ENCODE assay signal across 9 mouse cellular contexts in genomic region chr11:98942923-98943641, GRCm38 (mm10). TPM values are rescaled to one million over a fixed set of nuclear protein-coding genes. Genes with fewer than 3 reads are reported as not detected.
A peak's percentile ranks its signal among the peaks of the same experiment; 100 is the strongest.
DNase-seq lines count a peak whose midpoint lies in the region; ATAC-seq and TF ChIP-seq lines count a peak whose summit lies in the region.
"Had no signal": no experiment of that assay in that cellular context is flagged by ENCODE, and none has a peak within 500 bp of the region (broad histone marks: within the 10 kb centered on the region; RNA-seq: fewer than 3 reads in every experiment).

No protein-coding gene starts in this region.

- TF ChIP-seq CTCF in E14TG2a.4 (conservative IDR thresholded peaks at IDR 0.05; ENCODE audit: low read length), result no peak

- WGBS in forebrain, embryonic 10.5 days, result 80% methylated on average over 8 of the region's 8 CpGs
- WGBS in hindbrain, embryonic 10.5 days, result 84% methylated on average over 8 of the region's 8 CpGs
- 79% methylated on average over 8 of the region's 8 CpGs for WGBS in limb, embryonic 12.5 days
- 67% methylated on average over 8 of the region's 8 CpGs for WGBS in midbrain, embryonic 15.5 days

- ATAC-seq in limb, embryonic 12.5 days (ENCODE audit: insufficient number of reproducible peaks, insufficient read depth, low FRiP score, low TSS enrichment, low read depth), result no peak
- ATAC-seq in midbrain, embryonic 15.5 days (replicated peaks), result no peak

- DNase-seq in 3T3-L1 (ENCODE audit: low read depth, low spot score), result peak; percentile 89
- no peak for DNase-seq in forebrain, embryonic 10.5 days (ENCODE audit: extremely low spot score, low spot score)
- DNase-seq in hindbrain, embryonic 10.5 days (ENCODE audit: low spot score), result peak; percentile 12
- DNase-seq in frontal cortex, postnatal 36 days (ENCODE audit: low spot score in 2 of 2), result no peak
- DNase-seq in urinary bladder, postnatal 36 days (ENCODE audit: low spot score in 2 of 2), result no peak

- no peaks in the 10 kb centered on the region; the same call in 1 of the 2 replicates for H3K27me3 ChIP-seq in E14TG2a.4 (ENCODE audit: insufficient read depth, low read length)
- peaks cover 22% of the 10 kb centered on the region for H3K27me3 ChIP-seq in forebrain, embryonic 10.5 days (ENCODE audit: poor library complexity, severe bottlenecking)
- H3K27me3 ChIP-seq in hindbrain, embryonic 10.5 days (ENCODE audit: insufficient read depth, poor library complexity, severe bottlenecking), result peaks cover 17% of the 10 kb centered on the region
- no peaks in the 10 kb centered on the region for H3K27me3 ChIP-seq in limb, embryonic 12.5 days
- H3K27me3 ChIP-seq in midbrain, embryonic 15.5 days (replicated peaks), result peaks cover 2% of the 10 kb centered on the region; the same call in 1 of the 2 replicates

- peaks cover 36% of the 10 kb centered on the region for H3K36me3 ChIP-seq in E14TG2a.4 (ENCODE audit: insufficient read depth, low read length)
- H3K36me3 ChIP-seq in forebrain, embryonic 10.5 days (replicated peaks), result 0 out of 2 replicates have a peak, but pooled peaks cover 3% of the 10 kb centered on the region
- no peaks in the 10 kb centered on the region for H3K36me3 ChIP-seq in hindbrain, embryonic 10.5 days
- H3K36me3 ChIP-seq in limb, embryonic 12.5 days, result peaks cover 17% of the 10 kb centered on the region
- H3K36me3 ChIP-seq in midbrain, embryonic 15.5 days (replicated peaks), result no peaks in the 10 kb centered on the region

- peak overlapping the region; percentile 98 for H3K4me3 ChIP-seq in E14TG2a.4 (replicated peaks; ENCODE audit: low read length)
- H3K4me3 ChIP-seq in forebrain, embryonic 10.5 days, result peak overlapping the region; percentile 82
- peak overlapping the region; percentile 80 for H3K4me3 ChIP-seq in hindbrain, embryonic 10.5 days
- 0 out of 2 replicates have a peak overlapping the region, but pooled peaks have one; percentile 75 for H3K4me3 ChIP-seq in limb, embryonic 12.5 days (replicated peaks)
- no peak overlapping the region for H3K4me3 ChIP-seq in midbrain, embryonic 15.5 days

- H3K4me1 ChIP-seq in E14TG2a.4 (replicated peaks; ENCODE audit: low read depth, low read length), result peaks cover 89% of the 10 kb centered on the region
- peaks cover 86% of the 10 kb centered on the region for H3K4me1 ChIP-seq in forebrain, embryonic 10.5 days
- H3K4me1 ChIP-seq in hindbrain, embryonic 10.5 days (replicated peaks), result peaks cover 90% of the 10 kb centered on the region
- H3K4me1 ChIP-seq in limb, embryonic 12.5 days (replicated peaks), result peaks cover 91% of the 10 kb centered on the region
- H3K4me1 ChIP-seq in midbrain, embryonic 15.5 days, result peaks cover 64% of the 10 kb centered on the region

- peaks cover 8% of the 10 kb centered on the region; the same call in 1 of the 2 replicates for H3K9me3 ChIP-seq in E14TG2a.4 (ENCODE audit: low read length)
- no peaks in the 10 kb centered on the region for H3K9me3 ChIP-seq in forebrain, embryonic 10.5 days
- no peaks in the 10 kb centered on the region for H3K9me3 ChIP-seq in hindbrain, embryonic 10.5 days
- no peaks in the 10 kb centered on the region for H3K9me3 ChIP-seq in limb, embryonic 12.5 days
- H3K9me3 ChIP-seq in midbrain, embryonic 15.5 days, result no peaks in the 10 kb centered on the region

- peak overlapping the region; percentile 90 for H3K27ac ChIP-seq in forebrain, embryonic 10.5 days
- H3K27ac ChIP-seq in hindbrain, embryonic 10.5 days, result peak overlapping the region; percentile 87
- peak overlapping the region; percentile 92 for H3K27ac ChIP-seq in limb, embryonic 12.5 days
- H3K27ac ChIP-seq in midbrain, embryonic 15.5 days, result peak overlapping the region; percentile 89

- peak overlapping the region; percentile 42; the same call in 1 of the 2 replicates for H3K9ac ChIP-seq in limb, embryonic 12.5 days (replicated peaks)
- peak overlapping the region; percentile 62; the same call in 1 of the 2 replicates for H3K9ac ChIP-seq in midbrain, embryonic 15.5 days

- H3K4me2 ChIP-seq in limb, embryonic 12.5 days, result peak overlapping the region; percentile 90
- peak overlapping the region; percentile 81 for H3K4me2 ChIP-seq in midbrain, embryonic 15.5 days

RNA-seq across cellular contexts. Expression of gene Rara, which starts 15.5 kb away (rescaled TPM):
- polyA plus RNA-seq in forebrain, embryonic 10.5 days (2016; fragmentation: Nextera tagmentation; extraction: Ambion mirVana), result 16.9 and 19.3 TPM in 2 replicates
- 28.4 and 53.7 TPM in 2 replicates for polyA plus RNA-seq in hindbrain, embryonic 10.5 days (2016; fragmentation: Nextera tagmentation; extraction: Ambion mirVana)
- 47.1 TPM in 2 replicates for polyA plus RNA-seq in limb, embryonic 12.5 days (2016; fragmentation: Nextera tagmentation; extraction: Ambion mirVana)
- polyA plus RNA-seq in midbrain, embryonic 15.5 days (2015; fragmentation: Nextera tagmentation; extraction: Ambion mirVana), result 9.7 and 10.5 TPM in 2 replicates

RNA-seq across cellular contexts. Expression of gene Cdc6, which starts 35.5 kb away (rescaled TPM):
- polyA plus RNA-seq in forebrain, embryonic 10.5 days (2016; fragmentation: Nextera tagmentation; extraction: Ambion mirVana), result 68.7 and 75.8 TPM in 2 replicates
- polyA plus RNA-seq in hindbrain, embryonic 10.5 days (2016; fragmentation: Nextera tagmentation; extraction: Ambion mirVana), result 45.3 and 63.7 TPM in 2 replicates
- 44.8 and 48.5 TPM in 2 replicates for polyA plus RNA-seq in limb, embryonic 12.5 days (2016; fragmentation: Nextera tagmentation; extraction: Ambion mirVana)
- 3.9 and 4.2 TPM in 2 replicates for polyA plus RNA-seq in midbrain, embryonic 15.5 days (2015; fragmentation: Nextera tagmentation; extraction: Ambion mirVana)

RNA-seq across cellular contexts. Expression of gene Gjd3, which starts 39.7 kb away (rescaled TPM):
- polyA plus RNA-seq in forebrain, embryonic 10.5 days (2016; fragmentation: Nextera tagmentation; extraction: Ambion mirVana), result 0.20 and 0.24 TPM in 2 replicates
- 0.44 TPM in 1 of 2 replicates, not detected in the other for polyA plus RNA-seq in hindbrain, embryonic 10.5 days (2016; fragmentation: Nextera tagmentation; extraction: Ambion mirVana)
- polyA plus RNA-seq in limb, embryonic 12.5 days (2016; fragmentation: Nextera tagmentation; extraction: Ambion mirVana), result 0.51 TPM in 1 of 2 replicates, not detected in the other
- 1.4 and 2.4 TPM in 2 replicates for polyA plus RNA-seq in midbrain, embryonic 15.5 days (2015; fragmentation: Nextera tagmentation; extraction: Ambion mirVana)
- polyA plus RNA-seq: erythroblast, embryonic 14.5 days had no signal

Comparison
In these comparisons a context has a peak if more than half of its experiments do, and no peak if none do; other contexts are left out.
1. DNase-seq: peak in 3T3-L1 (single experiment) and hindbrain, embryonic 10.5 days (single experiment); none in forebrain, embryonic 10.5 days (single experiment), frontal cortex, postnatal 36 days (0 of 2) and urinary bladder, postnatal 36 days (0 of 2).
2. Peak in every context shown above with its lines, with median percentiles within 50 percentile points of each other: H3K27ac ChIP-seq.